Mouse (Mus musculus): Measurements from ENCODE around the gene Egr4. TPM values are rescaled to one million over a fixed set of nuclear protein-coding genes. Genes with fewer than 3 reads are reported as not detected.

The Egr4 gene
- polyA plus RNA-seq, 1 experiment from 2014 or later, result not detected

DNA sequence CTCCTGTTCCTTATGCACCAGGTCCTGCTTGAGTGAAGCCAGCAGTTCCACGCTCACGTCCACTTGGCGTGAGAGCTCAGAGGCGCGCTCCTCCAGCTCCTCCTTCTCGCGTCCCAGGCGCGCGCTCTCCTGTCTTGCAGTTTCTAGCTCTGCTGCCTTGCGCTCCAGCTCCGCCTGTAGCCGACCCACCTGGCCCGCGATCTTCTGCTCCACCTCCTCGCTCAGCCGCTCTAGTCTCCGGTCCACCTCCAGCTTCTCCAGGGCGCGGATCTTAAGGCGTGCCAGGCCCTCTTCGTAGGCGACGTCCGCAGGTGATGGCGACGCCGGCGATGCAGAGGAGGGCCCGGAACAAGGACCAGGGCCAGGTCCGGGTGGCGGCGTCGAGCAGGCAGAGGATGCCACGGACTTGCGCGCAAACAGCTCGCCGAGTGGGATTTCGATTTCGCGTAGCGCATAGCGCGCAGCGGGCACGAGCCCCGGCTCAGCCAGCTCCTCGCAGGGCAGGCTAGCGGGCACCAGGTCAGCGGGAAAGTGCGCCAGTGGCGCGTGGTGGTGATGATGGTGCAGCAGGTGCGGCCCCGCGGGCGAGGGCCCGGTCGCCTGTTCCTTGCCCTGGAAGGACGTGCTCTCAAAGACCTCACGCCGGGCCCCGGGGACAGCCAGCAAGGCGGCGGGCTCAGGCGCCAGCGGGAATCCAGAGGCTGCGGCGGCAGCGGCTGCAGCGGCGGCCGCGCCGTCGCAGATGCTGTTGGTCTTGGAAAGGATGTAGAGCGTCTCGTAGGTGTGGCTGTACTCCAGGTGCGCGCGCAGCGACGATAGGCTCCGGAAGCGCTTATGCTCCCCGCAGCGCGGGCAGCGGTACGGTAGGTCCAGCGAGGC is 29.3 kb downstream of the Egr4 start:
- 3% methylated on average over 91 of the region's 92 CpGs for WGBS
- ATAC-seq (ENCODE audit: low FRiP score) (0 out of 2 replicates have a peak, but pooled peaks have one; percentile 24), DNase-seq (ENCODE audit: low spot score, missing footprints) (no peak)
- H3K4me3 ChIP-seq (ENCODE audit: low read depth, low read length), result peak overlapping the region; percentile 26
- H3K9ac ChIP-seq (ENCODE audit: low read length), result no peak overlapping the region; the same call in 1 of the 2 replicates
- H3K27me3 ChIP-seq (ENCODE audit: control insufficient read depth, insufficient read depth, low read length), result peaks cover 36% of the 10 kb centered on the region
- H3K4me1 ChIP-seq (ENCODE audit: control insufficient read depth, insufficient read depth, low read length), result peaks cover 12% of the 10 kb centered on the region; the same call in 1 of the 2 replicates
- peak overlapping the region; percentile 43 for H3K4me2 ChIP-seq
- no peaks in the 10 kb centered on the region for H3K36me3 ChIP-seq (ENCODE audit: control insufficient read depth, insufficient read depth, low read length)
- H3K9me3 ChIP-seq (ENCODE audit: control insufficient read depth, low read length), result no peaks in the 10 kb centered on the region
- H3K27ac ChIP-seq (ENCODE audit: low read depth, low read length), result no peak overlapping the region

DNA sequence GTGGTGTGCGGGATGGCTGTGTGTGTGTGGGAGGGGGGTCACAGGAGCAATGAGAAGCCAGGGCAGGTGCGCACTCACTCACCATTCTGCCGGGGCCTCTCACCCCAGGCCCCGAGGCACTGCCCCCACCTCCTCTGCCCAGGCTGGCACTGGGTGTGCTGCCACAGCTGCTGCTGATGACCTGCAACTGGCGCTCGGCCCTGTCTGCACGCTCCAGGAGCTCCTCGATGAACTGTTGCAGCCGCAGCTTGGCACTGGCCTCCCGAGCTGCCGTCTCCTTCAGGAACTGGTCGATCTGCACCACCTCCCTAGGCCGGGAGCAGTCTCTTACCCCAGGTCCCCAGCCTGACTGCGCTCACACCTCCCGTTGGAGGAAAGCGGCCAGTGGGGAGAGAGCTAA is 32.7 kb downstream of the Egr4 start:
- Histone ChIP-seq H3K9ac (ENCODE audit: low read length) (no peak overlapping the region), H3K36me3 (ENCODE audit: control insufficient read depth, insufficient read depth, low read length) (no peaks in the 10 kb centered on the region), H3K4me2 (no peak overlapping the region), H3K9me3 (ENCODE audit: control insufficient read depth, low read length) (no peaks in the 10 kb centered on the region), H3K27me3 (ENCODE audit: control insufficient read depth, insufficient read depth, low read length) (peaks cover 28% of the 10 kb centered on the region), H3K4me1 (ENCODE audit: control insufficient read depth, insufficient read depth, low read length) (peaks cover 7% of the 10 kb centered on the region; the same call in 1 of the 2 replicates), H3K27ac (ENCODE audit: low read depth, low read length) (no peak overlapping the region), H3K4me3 (ENCODE audit: low read depth, low read length) (no peak overlapping the region)
- DNase-seq (ENCODE audit: low spot score, missing footprints) (no peak), ATAC-seq (ENCODE audit: low FRiP score) (no peak)
- WGBS, result 76% methylated on average over 16 of the region's 16 CpGs

DNA sequence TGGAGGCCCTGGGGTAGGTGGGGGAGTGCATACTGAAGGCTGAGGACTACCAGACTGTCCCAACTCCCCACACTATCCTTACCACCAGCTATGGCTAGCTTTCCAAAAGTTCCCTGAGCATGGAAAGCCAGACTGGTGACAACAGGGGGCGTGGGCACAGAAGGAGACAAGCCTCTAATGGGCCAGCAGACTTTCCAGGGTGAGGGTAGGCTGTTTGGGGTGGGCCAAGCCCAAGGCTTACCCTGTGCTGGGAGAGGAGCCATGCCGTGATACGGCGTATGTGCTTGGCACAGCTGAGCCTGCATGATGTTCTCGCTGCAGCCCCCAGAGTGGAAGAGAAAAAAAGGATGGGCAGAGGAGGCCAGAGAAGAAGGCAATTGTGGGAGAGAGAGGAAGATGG is 33.4 kb downstream of the Egr4 start:
- peaks cover 21% of the 10 kb centered on the region for H3K27me3 ChIP-seq (ENCODE audit: control insufficient read depth, insufficient read depth, low read length)

DNA sequence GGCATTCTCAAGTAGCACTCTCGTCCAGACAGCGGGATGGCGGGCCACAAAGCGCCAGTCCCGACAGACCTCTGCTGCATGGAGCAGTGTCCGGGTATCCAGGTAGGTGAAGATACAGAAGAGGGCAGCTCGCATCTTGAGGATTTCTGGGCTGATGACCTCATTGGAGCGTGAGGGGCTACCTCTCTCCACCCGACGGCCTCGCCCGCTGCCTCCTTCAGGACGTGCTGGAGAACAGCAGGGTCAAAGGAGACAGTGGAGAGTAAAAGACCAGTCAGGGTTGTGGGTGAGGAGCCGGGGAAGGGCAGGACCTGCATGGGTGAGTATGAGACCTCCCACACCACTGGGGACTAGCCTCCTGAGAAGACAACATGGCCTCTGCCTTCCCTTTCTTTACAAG is 35.0 kb downstream of the Egr4 start:
- H3K9ac ChIP-seq (ENCODE audit: low read length), result no peak overlapping the region
- H3K4me3 ChIP-seq (ENCODE audit: low read depth, low read length), result no peak overlapping the region
- H3K27me3 ChIP-seq (ENCODE audit: control insufficient read depth, insufficient read depth, low read length), result peaks cover 5% of the 10 kb centered on the region; the same call in 1 of the 2 replicates
- H3K9me3 ChIP-seq (ENCODE audit: control insufficient read depth, low read length), result no peaks in the 10 kb centered on the region
- H3K36me3 ChIP-seq (ENCODE audit: control insufficient read depth, insufficient read depth, low read length), result no peaks in the 10 kb centered on the region
- H3K4me1 ChIP-seq (ENCODE audit: control insufficient read depth, insufficient read depth, low read length), result no peaks in the 10 kb centered on the region
- DNase-seq (ENCODE audit: low spot score, missing footprints), result no peak
- H3K4me2 ChIP-seq, result no peak overlapping the region
- 43% methylated on average over 14 of the region's 14 CpGs for WGBS
- no peak overlapping the region for H3K27ac ChIP-seq (ENCODE audit: low read depth, low read length)
- no peak for ATAC-seq (ENCODE audit: low FRiP score)

More for the DNA sequence above, 33.4 kb downstream of the Egr4 start:
- H3K4me3 ChIP-seq (ENCODE audit: low read depth, low read length), result no peak overlapping the region
- H3K36me3 ChIP-seq (ENCODE audit: control insufficient read depth, insufficient read depth, low read length), result no peaks in the 10 kb centered on the region
- H3K9me3 ChIP-seq (ENCODE audit: control insufficient read depth, low read length), result no peaks in the 10 kb centered on the region
- 88% methylated on average over 5 of the region's 5 CpGs for WGBS
- H3K27ac ChIP-seq (ENCODE audit: low read depth, low read length), result no peak overlapping the region
- H3K9ac ChIP-seq (ENCODE audit: low read length), result no peak overlapping the region
- ATAC-seq (ENCODE audit: low FRiP score) (no peak), DNase-seq (ENCODE audit: low spot score, missing footprints) (no peak)
- no peak overlapping the region for H3K4me2 ChIP-seq
- peaks cover 7% of the 10 kb centered on the region; the same call in 1 of the 2 replicates for H3K4me1 ChIP-seq (ENCODE audit: control insufficient read depth, insufficient read depth, low read length)

DNA sequence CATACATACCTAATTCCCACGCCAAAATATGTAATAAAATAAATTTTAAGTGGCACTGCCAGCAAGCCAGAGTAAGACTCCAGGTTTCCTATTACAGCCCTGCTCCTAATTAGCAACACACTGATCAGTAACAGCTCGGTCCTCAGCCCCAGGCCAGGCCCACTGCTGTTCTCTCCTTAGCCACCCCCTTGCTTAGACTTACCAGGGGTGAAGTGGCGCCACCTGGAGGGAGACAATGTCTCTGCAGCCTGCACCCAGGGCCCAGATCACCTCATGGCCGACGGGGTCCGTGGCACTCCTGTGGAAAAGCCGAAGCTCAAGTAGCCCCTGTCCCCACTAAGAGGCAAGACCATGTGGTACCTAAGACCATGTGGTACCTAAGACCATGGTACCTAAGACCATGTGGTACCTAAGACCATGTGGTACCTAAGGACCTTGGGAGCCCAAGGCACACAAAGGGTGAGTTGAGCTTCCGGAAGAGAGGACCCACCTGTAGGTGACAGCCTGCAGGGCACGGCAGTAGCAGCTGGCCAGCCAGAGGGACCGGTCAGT is 35.9 kb downstream of the Egr4 start:
- ATAC-seq (ENCODE audit: low FRiP score) (peak; percentile 27; the same call in 1 of the 2 replicates), DNase-seq (ENCODE audit: low spot score, missing footprints) (peak; percentile 92)
- Histone ChIP-seq H3K27ac (ENCODE audit: low read depth, low read length) (no peak overlapping the region), H3K36me3 (ENCODE audit: control insufficient read depth, insufficient read depth, low read length) (no peaks in the 10 kb centered on the region), H3K4me2 (no peak overlapping the region), H3K4me1 (ENCODE audit: control insufficient read depth, insufficient read depth, low read length) (no peaks in the 10 kb centered on the region), H3K9ac (ENCODE audit: low read length) (no peak overlapping the region), H3K27me3 (ENCODE audit: control insufficient read depth, insufficient read depth, low read length) (no peaks in the 10 kb centered on the region; the same call in 1 of the 2 replicates), H3K4me3 (ENCODE audit: low read depth, low read length) (no peak overlapping the region), H3K9me3 (ENCODE audit: control insufficient read depth, low read length) (no peaks in the 10 kb centered on the region)
- WGBS, result 42% methylated on average over 10 of the region's 10 CpGs

DNA sequence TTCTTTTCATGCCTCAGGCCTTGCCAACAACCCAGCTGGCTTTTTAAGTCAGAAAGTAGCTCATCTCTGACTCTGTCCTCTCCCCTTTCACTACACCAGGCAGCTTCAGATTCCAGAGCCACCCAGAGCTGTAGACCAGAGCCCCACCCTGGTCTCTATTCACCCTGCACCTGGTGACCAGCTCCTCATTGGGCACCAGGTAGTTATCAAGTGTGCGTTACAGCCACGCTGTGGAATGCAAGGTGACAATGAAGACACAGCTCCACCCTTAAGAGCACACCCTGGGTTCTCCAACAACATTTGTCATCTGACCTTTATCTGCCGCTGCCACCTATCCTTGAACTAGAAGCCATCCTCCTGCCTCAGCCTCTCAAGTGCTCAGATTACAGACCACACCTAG is 37.8 kb downstream of the Egr4 start:
- 93% methylated on average over 3 of the region's 3 CpGs for WGBS
- no peaks in the 10 kb centered on the region for H3K36me3 ChIP-seq (ENCODE audit: control insufficient read depth, insufficient read depth, low read length)
- no peak for ATAC-seq (ENCODE audit: low FRiP score)

DNA sequence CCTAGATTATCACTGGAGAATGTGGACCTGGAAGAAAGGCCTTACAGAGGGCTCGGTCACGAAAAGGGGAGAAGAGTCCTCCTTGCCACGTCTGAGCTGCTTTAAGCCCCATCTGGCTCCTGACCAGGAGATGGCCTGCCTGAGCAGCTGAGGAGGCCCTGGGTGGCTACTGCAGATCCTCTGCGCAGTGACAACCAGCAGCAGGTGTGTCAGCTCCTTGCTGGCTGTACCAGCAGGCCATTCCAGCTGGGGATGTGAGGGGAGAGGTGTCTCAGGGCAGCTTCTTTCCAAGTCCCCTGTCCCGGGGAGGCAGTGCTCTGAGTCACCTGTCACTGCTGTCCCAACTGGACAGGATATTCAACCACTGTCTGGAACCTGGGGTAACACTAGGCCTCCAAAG is 40.8 kb downstream of the Egr4 start:
- H3K4me1 ChIP-seq (ENCODE audit: control insufficient read depth, insufficient read depth, low read length), result no peaks in the 10 kb centered on the region
- no peak overlapping the region for H3K4me2 ChIP-seq
- DNase-seq (ENCODE audit: low spot score, missing footprints), result no peak
- H3K9ac ChIP-seq (ENCODE audit: low read length), result no peak overlapping the region
- no peak overlapping the region for H3K27ac ChIP-seq (ENCODE audit: low read depth, low read length)
- H3K4me3 ChIP-seq (ENCODE audit: low read depth, low read length), result no peak overlapping the region
- no peaks in the 10 kb centered on the region for H3K27me3 ChIP-seq (ENCODE audit: control insufficient read depth, insufficient read depth, low read length)
- no peaks in the 10 kb centered on the region for H3K9me3 ChIP-seq (ENCODE audit: control insufficient read depth, low read length)
- 52% methylated on average over 5 of the region's 5 CpGs for WGBS
- ATAC-seq (ENCODE audit: low FRiP score), result no peak
- peaks cover 12% of the 10 kb centered on the region for H3K36me3 ChIP-seq (ENCODE audit: control insufficient read depth, insufficient read depth, low read length)

More for the DNA sequence above, 37.8 kb downstream of the Egr4 start:
- H3K9me3 ChIP-seq (ENCODE audit: control insufficient read depth, low read length), result no peaks in the 10 kb centered on the region
- no peak overlapping the region for H3K4me3 ChIP-seq (ENCODE audit: low read depth, low read length)
- no peak overlapping the region for H3K27ac ChIP-seq (ENCODE audit: low read depth, low read length)
- DNase-seq (ENCODE audit: low spot score, missing footprints), result no peak
- H3K4me1 ChIP-seq (ENCODE audit: control insufficient read depth, insufficient read depth, low read length), result no peaks in the 10 kb centered on the region
- H3K27me3 ChIP-seq (ENCODE audit: control insufficient read depth, insufficient read depth, low read length), result no peaks in the 10 kb centered on the region
- H3K4me2 ChIP-seq, result no peak overlapping the region
- no peak overlapping the region for H3K9ac ChIP-seq (ENCODE audit: low read length)

DNA sequence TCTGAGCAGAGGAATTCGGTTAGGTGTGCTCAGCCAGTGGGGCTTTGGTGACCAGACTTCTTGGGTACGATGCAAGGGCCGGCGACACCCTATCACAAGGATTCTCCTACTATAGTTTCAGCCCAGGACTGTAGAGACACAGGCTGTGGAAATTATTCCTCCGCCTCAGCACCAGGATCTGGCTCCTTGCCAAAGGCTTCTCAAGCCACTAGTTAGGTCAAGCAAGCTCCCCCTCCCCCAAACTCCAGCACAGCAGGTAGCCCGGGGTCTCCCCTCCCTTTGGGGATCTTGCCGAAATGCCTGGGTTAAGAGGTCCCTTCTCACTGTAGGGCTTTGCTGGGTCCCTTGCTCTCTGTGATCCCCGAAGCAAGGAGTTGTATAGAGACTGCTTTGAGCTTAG is 41.4 kb downstream of the Egr4 start:
- H3K36me3 ChIP-seq (ENCODE audit: control insufficient read depth, insufficient read depth, low read length), result peaks cover 17% of the 10 kb centered on the region
- 70% methylated on average over 8 of the region's 8 CpGs for WGBS
- H3K9ac ChIP-seq (ENCODE audit: low read length), result no peak overlapping the region
- ATAC-seq (ENCODE audit: low FRiP score), result no peak
- DNase-seq (ENCODE audit: low spot score, missing footprints), result no peak
- H3K27ac ChIP-seq (ENCODE audit: low read depth, low read length), result no peak overlapping the region
- H3K4me2 ChIP-seq, result no peak overlapping the region
- no peaks in the 10 kb centered on the region for H3K4me1 ChIP-seq (ENCODE audit: control insufficient read depth, insufficient read depth, low read length)
- no peaks in the 10 kb centered on the region for H3K9me3 ChIP-seq (ENCODE audit: control insufficient read depth, low read length)
- no peaks in the 10 kb centered on the region for H3K27me3 ChIP-seq (ENCODE audit: control insufficient read depth, insufficient read depth, low read length)
- no peak overlapping the region for H3K4me3 ChIP-seq (ENCODE audit: low read depth, low read length)
